Mouse (Mus musculus): ENCODE results near the gene Gm14322.
"Not testable (repeated sequence)": the region's sequence is repeated elsewhere in the genome, so short reads cannot be mapped to it uniquely, and the experiment has no call there.

The Gm14322 gene

GRCm38 (mm10) chr2:177758941-177759558 lies at the start of gene Gm14322:
Gene Gm14322 (plus strand): TSS chr2:177759288.
- DNase-seq (ENCODE audit: low read depth), result not testable (repeated sequence)

GRCm38 (mm10) chr2:177741487-177741886 lies 17.6 kb upstream of the Gm14322 start:
- not testable (repeated sequence) for DNase-seq (ENCODE audit: low read depth)

GRCm38 (mm10) chr2:177787351-177787750 lies 28.3 kb downstream of the Gm14322 start:
- not testable (repeated sequence) for DNase-seq (ENCODE audit: low read depth)

- DNase-seq (ENCODE audit: low read depth), result not testable (repeated sequence)
Observed at GRCm38 (mm10) chr2:177806170-177806569, 47.1 kb downstream of the Gm14322 start.

Data from naive thymus-derived CD4-positive, alpha-beta T cell, adult 2 months (primary cell).